Comparison of ENCODE assay signal across 14 mouse cellular contexts in the genomic region with DNA sequence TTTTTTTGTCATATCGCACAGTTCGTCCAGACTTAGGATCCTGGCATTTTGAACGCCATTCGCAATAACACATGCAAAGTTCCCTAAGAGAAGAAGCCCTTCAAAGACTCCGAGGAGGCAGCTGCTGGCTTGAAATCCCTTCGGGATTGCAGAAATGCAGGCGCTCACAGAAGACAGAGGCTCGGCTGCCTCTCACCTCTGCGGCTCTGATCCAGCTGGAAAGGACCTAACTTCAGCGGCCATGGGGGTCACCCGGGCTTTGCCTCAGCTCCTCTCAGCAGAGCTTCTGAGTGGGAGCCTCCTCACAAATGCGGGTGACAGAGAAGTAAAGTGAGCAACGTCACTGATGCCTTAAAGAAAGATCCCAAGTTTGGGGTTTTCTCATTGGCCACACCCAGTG.
"Had no signal": no experiment of that assay in that cellular context is flagged by ENCODE, and none has a peak within 500 bp of the region (broad histone marks: within the 10 kb centered on the region; RNA-seq: fewer than 3 reads in every experiment).

No protein-coding gene starts in this region.

- DNase-seq: kidney, adult 18-20 months; kidney, adult 9 months; kidney, postnatal 14 days; kidney, postnatal 4 days; left cerebral cortex, postnatal 4 days; lung, adult 2 months; lung, postnatal 14 days; lung, postnatal 4 days; midbrain, embryonic 14.5 days; thymus, adult 18-20 months; thymus, postnatal 4 days had no signal

- H3K9me3 ChIP-seq: limb, embryonic 15.5 days had no signal

- H3K4me2 ChIP-seq: limb, embryonic 12.5 days; limb, embryonic 15.5 days; midbrain, embryonic 11.5 days had no signal

- H3K36me3 ChIP-seq: limb, embryonic 12.5 days; limb, embryonic 15.5 days had no signal

- H3K9ac ChIP-seq: limb, embryonic 12.5 days; limb, embryonic 15.5 days had no signal

- H3K4me3 ChIP-seq: limb, embryonic 12.5 days; limb, embryonic 15.5 days had no signal

- H3K27ac ChIP-seq: limb, embryonic 12.5 days; limb, embryonic 15.5 days had no signal

- H3K27me3 ChIP-seq: limb, embryonic 12.5 days; limb, embryonic 15.5 days had no signal
